Mouse (Mus musculus) spleen, postnatal 14 days (tissue): Measurements from ENCODE around the gene Zfp219.
"Not testable (repeated sequence)": the region's sequence is repeated elsewhere in the genome, so short reads cannot be mapped to it uniquely, and the experiment has no call there.

ENCODE experiments used
- DNase-seq, 2 experiments: peaks; one replicate each; pipeline ENCODE4 v3.0.0; 2021 to 2022; ENCODE audit warnings: low spot score in 2 of 2

Zfp219 gene

GRCm38 (mm10) chr14:52020486-52021137, at the start of gene Zfp219:
Gene Zfp219, minus strand, starts transcription at chr14:52020733.
- peak; percentile 49 to 67 for DNase-seq

DNA sequence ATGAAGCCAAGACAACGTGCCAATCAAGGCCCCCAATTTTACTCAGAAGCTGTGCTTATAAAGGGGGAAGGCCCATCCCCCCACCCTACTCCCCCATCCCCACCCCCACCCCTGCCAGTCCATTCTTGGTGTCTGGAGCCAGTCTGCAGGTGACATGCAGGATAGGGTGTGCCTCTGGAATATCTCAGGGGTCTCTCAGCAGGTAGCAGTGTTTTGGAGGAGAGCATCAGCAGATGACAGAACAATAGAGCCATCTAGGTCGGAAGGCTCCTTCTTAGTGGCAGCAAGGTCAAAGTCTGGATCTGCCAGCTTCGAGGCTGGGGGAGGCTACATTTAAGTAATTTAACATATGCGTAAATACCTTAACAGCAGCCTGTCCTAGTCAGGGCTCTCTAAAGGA, 45.6 kb upstream of the Zfp219 start:
- DNase-seq: no peak

- DNase-seq: no peak
These were observed 41.3 kb upstream of the Zfp219 start for GRCm38 (mm10) chr14:52061798-52062197.

DNA sequence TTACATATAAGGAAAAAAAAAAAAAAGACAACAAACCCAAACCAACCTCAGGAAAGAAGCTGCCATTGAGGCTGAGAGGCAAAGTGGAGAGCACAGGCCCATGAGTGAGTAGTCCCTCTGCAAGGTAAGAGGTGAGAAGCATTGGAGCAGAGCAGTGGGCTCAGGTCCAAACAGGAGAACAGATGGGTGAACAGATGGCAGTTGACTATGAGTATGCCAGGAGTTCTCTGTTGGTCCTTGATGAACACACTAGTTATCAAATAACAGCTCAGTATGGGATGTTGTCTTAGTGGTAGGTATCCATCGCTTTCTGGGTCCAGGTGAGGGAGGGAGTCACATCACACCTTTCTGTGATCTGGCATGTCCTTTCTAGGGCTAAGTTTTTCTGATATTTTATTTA, 40.3 kb upstream of the Zfp219 start:
- no peak for DNase-seq

GRCm38 (mm10) chr14:52059982-52060381, 39.4 kb upstream of the Zfp219 start:
- DNase-seq: no peak

- not testable (repeated sequence) for DNase-seq
These were observed 32.2 kb upstream of the Zfp219 start for GRCm38 (mm10) chr14:52052720-52053119.

- no peak for DNase-seq
These were observed 25.5 kb upstream of the Zfp219 start for GRCm38 (mm10) chr14:52045966-52046565.

GRCm38 (mm10) chr14:52044901-52045678, 24.6 kb upstream of the Zfp219 start:
- peak in 1 of 2 experiments; percentile 8 for DNase-seq

DNA sequence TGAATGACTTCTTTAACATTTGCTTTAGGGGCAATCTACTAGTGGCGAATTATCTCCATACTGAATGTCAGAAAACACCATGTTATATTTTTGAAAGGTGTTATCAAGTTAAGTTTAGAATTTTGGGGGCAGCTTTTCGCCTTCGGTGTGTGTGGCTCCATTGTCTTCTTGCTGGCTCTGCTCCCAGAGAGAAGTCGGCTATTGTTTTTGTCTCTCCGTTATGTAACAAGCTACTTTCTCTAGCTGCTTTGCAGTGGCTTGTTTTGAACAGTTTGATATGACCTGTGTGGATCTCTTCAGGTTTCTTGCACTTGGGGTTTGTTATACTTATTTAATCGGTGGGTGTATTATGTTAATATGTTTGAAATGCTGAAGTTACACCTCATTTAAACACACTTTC, 22.9 kb upstream of the Zfp219 start:
- DNase-seq: no peak

GRCm38 (mm10) chr14:52042359-52042758, 21.8 kb upstream of the Zfp219 start, which contains the start of gene Olfr221:
Gene Olfr221, minus strand, starts transcription at chr14:52042459.
- not testable (repeated sequence) for DNase-seq

DNA sequence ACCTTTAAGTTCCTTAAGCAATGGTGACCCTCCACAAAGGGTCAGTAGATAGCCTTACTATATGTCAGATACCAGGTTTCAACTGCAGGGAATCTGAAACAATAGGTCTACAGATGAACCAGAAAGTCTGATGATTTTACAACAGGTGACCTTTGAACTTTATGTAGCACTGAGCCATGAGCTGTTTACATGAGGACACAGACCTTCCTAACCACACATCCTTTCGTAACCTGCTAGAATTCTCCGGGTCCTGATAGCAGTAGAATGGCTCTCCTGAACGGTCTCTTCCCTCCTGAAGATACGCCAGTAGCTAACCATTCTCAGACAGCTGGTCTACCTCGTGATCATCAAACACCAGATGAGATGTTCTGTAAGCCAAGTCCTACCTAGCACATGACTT, 18.8 kb upstream of the Zfp219 start:
- DNase-seq: no peak

DNA sequence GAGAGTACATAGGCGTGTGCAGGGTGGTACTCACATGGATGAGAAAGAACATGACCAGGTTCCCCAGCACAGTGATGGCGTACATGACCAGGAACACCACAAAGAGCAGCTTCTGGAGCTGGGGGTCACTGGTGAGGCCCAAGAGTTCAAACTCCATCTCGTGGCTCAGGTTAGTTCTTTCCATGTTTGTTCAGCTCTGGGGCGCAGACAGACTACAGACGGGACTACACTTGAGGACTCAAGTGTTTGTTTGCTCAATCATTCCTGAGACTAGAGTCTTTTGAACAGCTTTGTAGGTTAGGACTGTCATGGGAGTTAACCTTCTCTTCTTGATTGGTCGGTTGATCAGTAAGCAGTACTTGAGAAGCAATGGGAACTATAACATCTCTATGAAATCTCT, 15.4 kb upstream of the Zfp219 start:
- no peak for DNase-seq

- no peak for DNase-seq
These were observed 5.8 kb upstream of the Zfp219 start for GRCm38 (mm10) chr14:52026342-52026741.

DNA sequence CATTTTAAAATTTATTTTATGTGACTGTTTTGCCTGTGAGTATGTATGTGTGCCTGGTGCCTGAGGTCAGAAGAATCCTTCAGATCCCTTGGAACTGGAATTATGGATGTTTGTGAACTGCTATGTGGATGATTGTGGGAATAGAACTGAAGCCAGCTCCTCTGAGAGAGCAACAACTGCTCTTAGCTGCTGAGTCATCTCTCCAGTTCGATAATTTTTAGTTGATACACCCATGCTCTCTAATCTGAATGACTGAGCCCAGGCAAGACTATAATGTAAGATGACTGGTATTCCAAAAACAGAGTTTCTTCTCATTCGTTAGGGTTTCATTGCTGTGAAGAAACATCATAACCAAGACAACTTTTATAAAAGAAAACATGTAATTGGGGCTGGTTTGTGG, 3.6 kb upstream of the Zfp219 start:
- DNase-seq: no peak

- DNase-seq: peak; percentile 73 to 83
These were observed 2.4 kb upstream of the Zfp219 start for GRCm38 (mm10) chr14:52022709-52023459.

- DNase-seq: no peak
These were observed 1.7 kb upstream of the Zfp219 start for GRCm38 (mm10) chr14:52022244-52022708.

DNA sequence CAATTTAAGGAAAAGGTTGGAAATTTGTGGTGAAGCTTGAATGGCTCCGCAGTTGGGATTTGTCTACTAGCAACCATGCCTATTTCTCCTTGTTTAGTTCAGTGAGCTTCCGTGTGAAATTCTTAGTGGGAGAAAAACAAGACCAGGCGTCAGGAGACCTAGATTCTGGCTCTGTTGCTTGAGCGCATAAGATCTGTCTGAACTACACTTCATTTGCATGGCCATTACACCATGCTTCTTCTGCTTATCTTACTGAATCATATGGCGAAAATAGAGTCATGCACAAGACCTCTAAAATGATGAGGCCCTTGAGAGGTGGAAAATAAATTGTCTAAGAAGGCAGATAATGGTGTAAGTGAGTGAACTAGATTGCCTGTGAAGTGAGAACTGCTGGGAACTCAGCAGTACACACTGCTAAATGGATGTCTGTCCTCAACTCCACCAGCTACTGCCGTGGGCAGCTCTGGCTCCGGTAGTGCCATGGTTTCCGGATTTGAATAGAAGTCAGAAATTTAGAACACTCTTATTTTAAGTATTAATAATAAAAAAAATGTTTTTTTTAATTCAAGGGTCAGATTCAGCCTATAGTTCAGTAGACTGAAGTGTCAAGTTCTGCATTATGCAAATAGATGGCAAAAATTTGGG, 1.2 kb upstream of the Zfp219 start:
- DNase-seq: no peak

- no peak for DNase-seq
These were observed 601 bp upstream of the Zfp219 start for GRCm38 (mm10) chr14:52021138-52021529.

DNA sequence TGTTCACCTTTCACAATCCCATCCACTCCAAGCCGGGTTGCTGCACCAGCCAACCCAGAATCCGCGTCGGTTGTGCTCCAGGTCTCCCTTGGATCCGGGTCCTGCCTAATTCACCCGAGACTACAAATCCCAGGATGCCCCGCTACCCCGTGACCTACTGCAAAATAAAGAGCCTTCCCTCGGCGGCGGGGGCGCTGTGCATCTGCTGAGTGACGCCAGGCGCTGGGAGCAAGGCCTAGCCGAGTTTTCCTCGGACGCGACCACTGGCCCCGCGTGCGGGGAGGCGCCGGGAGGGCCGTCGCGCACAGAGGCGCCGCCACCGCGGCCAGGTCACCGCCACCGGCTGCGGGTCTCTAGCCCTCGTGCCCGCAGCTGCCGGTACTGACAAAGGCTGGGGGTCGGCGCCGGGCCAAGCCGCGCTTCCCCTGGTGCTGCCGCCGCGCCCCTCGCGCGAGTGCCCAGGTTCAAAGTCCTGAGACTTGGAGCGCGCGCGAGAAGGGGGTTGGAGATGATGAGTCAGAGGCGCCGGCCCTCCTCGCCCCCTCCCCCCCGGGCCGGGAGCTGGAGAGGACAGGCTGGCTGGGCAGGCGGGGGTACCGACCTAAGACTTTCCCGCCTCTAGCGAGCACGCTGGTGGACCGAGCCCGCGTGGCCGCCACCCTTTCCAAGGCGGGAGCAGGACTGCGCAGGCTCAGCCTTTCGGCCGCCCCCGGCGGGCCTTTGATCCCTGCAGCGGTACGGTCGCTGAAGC, 768 bp downstream of the Zfp219 start:
- peak; percentile 90 to 94 for DNase-seq

GRCm38 (mm10) chr14:52019051-52019589, 1.4 kb downstream of the Zfp219 start:
- no peak for DNase-seq
